Mouse (Mus musculus): ENCODE measurements around the gene Phc1.

- TF ChIP-seq CTCF (IDR thresholded peaks at IDR 0.05; ENCODE audit: control insufficient read depth, insufficient read depth, insufficient replicate concordance, low read depth, low read length): no peak
- TF ChIP-seq POLR2A (IDR thresholded peaks at IDR 0.05; ENCODE audit: control insufficient read depth, low read depth, low read length): no peak
Measured at GRCm38 (mm10) chr6:122345731-122346130, 5.4 kb upstream of the Phc1 start.

Measured in testis, adult 2 months (tissue).